Mouse (Mus musculus): ENCODE measurements around the gene Sufu. TPM values are rescaled to one million over a fixed set of nuclear protein-coding genes. Genes with fewer than 3 reads are reported as not detected.

Gene Sufu
- polyA plus RNA-seq, 1 experiment from 2014 or later, result 50.2 TPM

GRCm38 (mm10) chr19:46422384-46423338 is 26.0 kb downstream of the Sufu start:
- DNase-seq (ENCODE audit: low spot score), result peak; percentile 53
- no peak overlapping the region for H3K4me3 ChIP-seq
- H3K4me1 ChIP-seq, result peaks cover 47% of the 10 kb centered on the region
- peak overlapping the region; percentile 58 for H3K27ac ChIP-seq (replicated peaks)
- 62% methylated on average over 11 of the region's 11 CpGs for WGBS
- H3K9me3 ChIP-seq (replicated peaks), result no peaks in the 10 kb centered on the region
- H3K27me3 ChIP-seq (ENCODE audit: low read depth, poor library complexity, severe bottlenecking), result no peaks in the 10 kb centered on the region
- peaks cover 31% of the 10 kb centered on the region for H3K36me3 ChIP-seq

- 86% methylated on average over 8 of the region's 8 CpGs for WGBS
Measured at GRCm38 (mm10) chr19:46425266-46425665, 28.6 kb downstream of the Sufu start.

GRCm38 (mm10) chr19:46426488-46426887 is 29.8 kb downstream of the Sufu start:
- Histone ChIP-seq H3K4me3 (no peak overlapping the region), H3K9me3 (replicated peaks) (no peaks in the 10 kb centered on the region), H3K4me1 (peaks cover 36% of the 10 kb centered on the region), H3K27me3 (ENCODE audit: low read depth, poor library complexity, severe bottlenecking) (no peaks in the 10 kb centered on the region), H3K36me3 (peaks cover 61% of the 10 kb centered on the region), H3K27ac (replicated peaks) (0 out of 2 replicates have a peak overlapping the region, but pooled peaks have one; percentile 13)
- WGBS, result 74% methylated on average over 12 of the region's 12 CpGs
- DNase-seq (ENCODE audit: low spot score), result no peak

More at GRCm38 (mm10) chr19:46425266-46425665, 28.6 kb downstream of the Sufu start:
- no peak overlapping the region for H3K4me3 ChIP-seq
- H3K9me3 ChIP-seq (replicated peaks), result no peaks in the 10 kb centered on the region
- no peak overlapping the region for H3K27ac ChIP-seq (replicated peaks)
- no peaks in the 10 kb centered on the region for H3K27me3 ChIP-seq (ENCODE audit: low read depth, poor library complexity, severe bottlenecking)
- DNase-seq (ENCODE audit: low spot score), result no peak
- H3K36me3 ChIP-seq, result peaks cover 51% of the 10 kb centered on the region
- peaks cover 40% of the 10 kb centered on the region for H3K4me1 ChIP-seq

- no peak for DNase-seq (ENCODE audit: low spot score)
- H3K9me3 ChIP-seq (replicated peaks), result no peaks in the 10 kb centered on the region
- no peaks in the 10 kb centered on the region for H3K27me3 ChIP-seq (ENCODE audit: low read depth, poor library complexity, severe bottlenecking)
- peaks cover 70% of the 10 kb centered on the region for H3K36me3 ChIP-seq
- H3K4me3 ChIP-seq, result no peak overlapping the region
- no peak overlapping the region for H3K27ac ChIP-seq (replicated peaks)
- peaks cover 26% of the 10 kb centered on the region for H3K4me1 ChIP-seq
Measured at GRCm38 (mm10) chr19:46429250-46429649, 32.6 kb downstream of the Sufu start.

GRCm38 (mm10) chr19:46433712-46434111 is 37.0 kb downstream of the Sufu start:
- no peak for DNase-seq (ENCODE audit: low spot score)
- Histone ChIP-seq H3K27me3 (ENCODE audit: low read depth, poor library complexity, severe bottlenecking) (no peaks in the 10 kb centered on the region), H3K4me3 (no peak overlapping the region), H3K27ac (replicated peaks) (peak overlapping the region; percentile 43), H3K9me3 (replicated peaks) (no peaks in the 10 kb centered on the region), H3K4me1 (peaks cover 37% of the 10 kb centered on the region), H3K36me3 (peaks cover 31% of the 10 kb centered on the region)
- 67% methylated on average over 7 of the region's 7 CpGs for WGBS

- H3K9me3 ChIP-seq (replicated peaks), result no peaks in the 10 kb centered on the region
- WGBS, result 67% methylated on average over 9 of the region's 9 CpGs
- no peaks in the 10 kb centered on the region for H3K27me3 ChIP-seq (ENCODE audit: low read depth, poor library complexity, severe bottlenecking)
- peak overlapping the region; percentile 43 for H3K27ac ChIP-seq (replicated peaks)
- no peak overlapping the region for H3K4me3 ChIP-seq
- DNase-seq (ENCODE audit: low spot score), result no peak
- peaks cover 37% of the 10 kb centered on the region for H3K4me1 ChIP-seq
- H3K36me3 ChIP-seq, result peaks cover 27% of the 10 kb centered on the region
Measured at GRCm38 (mm10) chr19:46434148-46434547, 37.5 kb downstream of the Sufu start.

- Histone ChIP-seq H3K27me3 (ENCODE audit: low read depth, poor library complexity, severe bottlenecking) (no peaks in the 10 kb centered on the region), H3K4me3 (no peak overlapping the region), H3K9me3 (replicated peaks) (no peaks in the 10 kb centered on the region), H3K36me3 (peaks cover 22% of the 10 kb centered on the region), H3K4me1 (peaks cover 37% of the 10 kb centered on the region), H3K27ac (replicated peaks) (peak overlapping the region; percentile 43)
- DNase-seq (ENCODE audit: low spot score), result no peak
- WGBS, result 58% methylated on average over 9 of the region's 9 CpGs
Measured at GRCm38 (mm10) chr19:46434591-46434990, 37.9 kb downstream of the Sufu start.

- peak; percentile 46 for DNase-seq (ENCODE audit: low spot score)
- no peaks in the 10 kb centered on the region for H3K27me3 ChIP-seq (ENCODE audit: low read depth, poor library complexity, severe bottlenecking)
- H3K9me3 ChIP-seq (replicated peaks), result no peaks in the 10 kb centered on the region
- peak overlapping the region; percentile 39; the same call in 1 of the 2 replicates for H3K27ac ChIP-seq (replicated peaks)
- H3K4me3 ChIP-seq, result no peak overlapping the region
- H3K36me3 ChIP-seq, result peaks cover 22% of the 10 kb centered on the region
- peaks cover 37% of the 10 kb centered on the region for H3K4me1 ChIP-seq
- 4% methylated on average over 7 of the region's 7 CpGs for WGBS
Measured at GRCm38 (mm10) chr19:46435492-46435891, 38.8 kb downstream of the Sufu start.

- peak; percentile 71 for DNase-seq (ENCODE audit: low spot score)
- WGBS, result 7% methylated on average over 6 of the region's 6 CpGs
- H3K4me1 ChIP-seq, result peaks cover 60% of the 10 kb centered on the region
- H3K36me3 ChIP-seq, result no peaks in the 10 kb centered on the region
- H3K27me3 ChIP-seq (ENCODE audit: low read depth, poor library complexity, severe bottlenecking), result no peaks in the 10 kb centered on the region
- H3K9me3 ChIP-seq (replicated peaks), result no peaks in the 10 kb centered on the region
- H3K4me3 ChIP-seq, result peak overlapping the region; percentile 0; the same call in 1 of the 2 replicates
- H3K27ac ChIP-seq (replicated peaks), result peak overlapping the region; percentile 81
Measured at GRCm38 (mm10) chr19:46443509-46443908, 46.8 kb downstream of the Sufu start.

GRCm38 (mm10) chr19:46444209-46444608 is 47.5 kb downstream of the Sufu start:
- Histone ChIP-seq H3K9me3 (replicated peaks) (no peaks in the 10 kb centered on the region), H3K4me1 (peaks cover 62% of the 10 kb centered on the region), H3K36me3 (no peaks in the 10 kb centered on the region), H3K4me3 (peak overlapping the region; percentile 8; the same call in 1 of the 2 replicates), H3K27me3 (ENCODE audit: low read depth, poor library complexity, severe bottlenecking) (no peaks in the 10 kb centered on the region), H3K27ac (replicated peaks) (peak overlapping the region; percentile 81)
- WGBS, result 8% methylated on average over 6 of the region's 6 CpGs
- DNase-seq (ENCODE audit: low spot score), result peak; percentile 82

GRCm38 (mm10) chr19:46445641-46446040 is 48.9 kb downstream of the Sufu start:
- H3K4me1 ChIP-seq, result peaks cover 68% of the 10 kb centered on the region
- WGBS, result 64% methylated on average over 6 of the region's 6 CpGs
- no peaks in the 10 kb centered on the region for H3K27me3 ChIP-seq (ENCODE audit: low read depth, poor library complexity, severe bottlenecking)
- no peaks in the 10 kb centered on the region for H3K9me3 ChIP-seq (replicated peaks)
- no peak for DNase-seq (ENCODE audit: low spot score)
- peaks cover 5% of the 10 kb centered on the region; the same call in 1 of the 2 replicates for H3K36me3 ChIP-seq
- H3K4me3 ChIP-seq, result no peak overlapping the region
- no peak overlapping the region for H3K27ac ChIP-seq (replicated peaks)

- Histone ChIP-seq H3K27ac (replicated peaks) (no peak overlapping the region), H3K4me3 (no peak overlapping the region), H3K4me1 (peaks cover 67% of the 10 kb centered on the region), H3K36me3 (peaks cover 14% of the 10 kb centered on the region), H3K9me3 (replicated peaks) (no peaks in the 10 kb centered on the region), H3K27me3 (ENCODE audit: low read depth, poor library complexity, severe bottlenecking) (no peaks in the 10 kb centered on the region)
- 85% methylated on average over 5 of the region's 5 CpGs for WGBS
- no peak for DNase-seq (ENCODE audit: low spot score)
Measured at GRCm38 (mm10) chr19:46446436-46447020, 49.8 kb downstream of the Sufu start.

GRCm38 (mm10) chr19:46447110-46447509 is 50.4 kb downstream of the Sufu start:
- H3K27me3 ChIP-seq (ENCODE audit: low read depth, poor library complexity, severe bottlenecking), result no peaks in the 10 kb centered on the region
- H3K27ac ChIP-seq (replicated peaks), result peak overlapping the region; percentile 6; the same call in 1 of the 2 replicates
- peaks cover 16% of the 10 kb centered on the region for H3K36me3 ChIP-seq
- 48% methylated on average over 7 of the region's 7 CpGs for whole genome bisulfite sequencing
- no peaks in the 10 kb centered on the region for H3K9me3 ChIP-seq (replicated peaks)
- peaks cover 73% of the 10 kb centered on the region for H3K4me1 ChIP-seq
- no peak for DNase-seq (ENCODE audit: low spot score)
- no peak overlapping the region for H3K4me3 ChIP-seq

All from midbrain, embryonic 10.5 days (tissue).